Mouse (Mus musculus) ES-E14 (cell line): ENCODE measurements at regions not wholly inside any gene's neighbourhood (a gene's known extent, or its start where the extent isn't known, plus 50 kb on each side); places are given as distances from the start of the nearest gene placed in this dataset.

Experiments
- CHD2 ChIP-seq: IDR thresholded peaks from 2 replicates; pipeline ENCODE4 v1.6.1; 2014; ENCODE audit warnings: mild to moderate bottlenecking, low read depth, low read length, inconsistent platforms
- ZC3H11A ChIP-seq: IDR thresholded peaks from 2 replicates; pipeline ENCODE4 v1.6.1; 2012; ENCODE audit warnings: low read depth, mild to moderate bottlenecking, inconsistent platforms, low read length, borderline replicate concordance

- TF ChIP-seq ZC3H11A (no peak), CHD2 (no peak)
These were observed 472.1 kb downstream of the Cdh26 start for GRCm38 (mm10) chr2:178902397-178902796.
